Mouse (Mus musculus): ENCODE measurements around the gene Hmg20b.

Hmg20b gene

DNA sequence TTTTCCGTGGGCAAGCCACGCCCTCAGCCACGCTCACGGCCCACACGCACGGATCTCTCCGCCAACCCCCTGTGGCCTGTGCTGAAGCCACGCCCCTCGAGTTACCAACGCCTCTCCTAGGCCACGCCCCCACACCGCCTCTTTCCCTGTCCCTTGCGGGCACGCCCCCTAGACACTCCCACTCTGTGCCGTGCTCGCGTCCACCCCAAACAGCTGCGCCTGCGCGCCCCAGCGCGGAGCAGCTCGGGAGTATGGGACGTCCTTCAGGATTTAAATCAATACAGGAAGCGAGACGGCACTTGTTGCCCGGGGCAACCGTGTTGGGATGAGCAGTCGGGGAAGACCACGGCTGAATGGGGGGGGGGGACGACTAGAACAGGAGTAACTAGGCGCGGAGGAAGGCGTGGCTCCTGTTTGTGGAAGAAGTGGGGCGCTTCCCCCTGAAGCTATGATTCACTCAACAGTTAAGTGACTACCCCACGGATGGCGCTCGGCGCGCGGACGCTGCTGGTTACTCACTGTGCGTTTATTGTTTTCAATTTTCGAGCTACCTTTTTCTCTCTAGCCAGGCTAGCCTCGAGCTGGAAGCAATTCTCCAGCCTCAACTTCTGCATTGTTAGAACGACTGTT is 28.4 kb upstream of the Hmg20b start:
- peak; percentile 100 for DNase-seq (ENCODE audit: low read depth in 2 of 2, low spot score in 2 of 2)

DNA sequence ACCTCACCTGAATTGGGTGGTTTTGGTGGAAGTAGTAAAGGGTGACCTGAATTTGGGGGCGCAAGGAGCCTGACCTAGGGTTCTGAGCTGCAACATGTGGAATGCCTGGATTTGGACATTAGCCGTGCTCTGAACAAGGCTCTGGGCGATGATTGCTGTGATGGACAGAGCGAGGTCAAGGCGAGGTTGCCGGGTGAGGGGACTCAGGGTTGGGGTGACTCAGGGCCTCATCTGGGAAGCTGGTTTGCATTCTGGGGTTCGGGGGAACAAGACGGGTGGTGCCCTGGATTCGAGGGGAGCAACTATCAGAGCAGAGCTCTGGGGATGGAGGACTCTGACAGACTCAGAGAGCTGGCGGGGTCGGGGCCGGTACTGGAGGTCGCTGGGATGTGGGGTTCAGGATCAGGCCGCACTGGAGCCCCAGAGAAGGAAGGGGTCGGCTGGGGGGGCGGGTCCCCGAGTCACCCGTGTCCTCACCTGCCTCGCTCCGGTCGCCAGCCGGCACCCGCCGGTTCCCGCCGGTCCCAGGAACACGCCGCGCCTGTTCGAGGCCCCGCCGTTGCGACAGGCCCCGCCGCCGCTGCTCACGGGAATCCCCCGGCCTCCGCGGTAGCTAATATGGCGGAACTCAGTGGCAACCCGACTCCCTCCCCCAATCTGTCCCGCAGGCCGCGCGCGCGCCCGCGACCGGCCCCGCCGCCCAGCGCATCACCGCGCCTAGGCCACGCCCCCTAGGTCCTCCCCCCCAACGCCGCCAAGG is 27.7 kb upstream of the Hmg20b start, which contains the start of gene Fzr1:
TSS of gene Fzr1 (minus strand) at position 724 of the 760 bp plus-strand sequence.
- DNase-seq (ENCODE audit: low read depth in 2 of 2, low spot score in 2 of 2): no peak

- DNase-seq (ENCODE audit: low read depth in 2 of 2, low spot score in 2 of 2): no peak
Measured at GRCm38 (mm10) chr10:81377362-81377664, 27.0 kb upstream of the Hmg20b start.

DNA sequence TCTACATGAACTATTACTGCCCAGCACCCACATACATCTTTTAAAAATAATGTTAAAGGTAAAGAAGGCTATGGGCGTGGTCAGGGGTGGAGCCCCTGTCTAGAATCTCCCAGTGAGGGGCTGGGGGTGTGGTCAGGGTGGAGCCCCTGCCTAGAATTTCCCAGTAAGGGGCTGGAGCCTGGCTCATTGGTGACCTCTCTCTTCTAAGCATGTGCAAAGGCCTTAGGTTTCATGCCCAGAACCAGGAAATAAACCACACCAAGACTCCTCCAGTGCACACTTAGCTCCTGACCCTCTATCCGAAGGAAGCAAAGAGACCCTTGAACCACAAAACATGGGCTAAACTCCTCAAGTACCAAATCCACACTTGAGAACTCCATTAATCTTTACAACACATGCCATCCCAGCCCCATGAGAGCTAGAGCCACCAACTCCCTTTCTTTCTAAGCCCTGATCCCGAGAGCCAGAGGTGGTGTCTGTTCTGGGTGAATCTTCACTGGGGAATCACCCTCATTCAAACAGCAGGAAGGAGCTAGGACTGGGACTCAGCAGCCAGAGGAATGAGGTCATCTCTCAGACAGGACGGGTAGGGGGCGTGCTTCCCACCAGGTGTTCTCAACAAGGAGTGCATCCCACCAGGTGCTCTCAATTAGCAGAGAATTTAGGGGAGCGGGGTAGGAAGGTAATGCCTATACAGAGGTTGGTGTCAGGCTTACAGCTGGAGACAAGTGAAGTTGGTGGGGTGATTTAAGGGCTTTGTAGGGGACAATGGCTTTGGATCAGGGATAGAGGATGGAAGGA is 26.5 kb upstream of the Hmg20b start:
- no peak for DNase-seq (ENCODE audit: low read depth in 2 of 2, low spot score in 2 of 2)

DNA sequence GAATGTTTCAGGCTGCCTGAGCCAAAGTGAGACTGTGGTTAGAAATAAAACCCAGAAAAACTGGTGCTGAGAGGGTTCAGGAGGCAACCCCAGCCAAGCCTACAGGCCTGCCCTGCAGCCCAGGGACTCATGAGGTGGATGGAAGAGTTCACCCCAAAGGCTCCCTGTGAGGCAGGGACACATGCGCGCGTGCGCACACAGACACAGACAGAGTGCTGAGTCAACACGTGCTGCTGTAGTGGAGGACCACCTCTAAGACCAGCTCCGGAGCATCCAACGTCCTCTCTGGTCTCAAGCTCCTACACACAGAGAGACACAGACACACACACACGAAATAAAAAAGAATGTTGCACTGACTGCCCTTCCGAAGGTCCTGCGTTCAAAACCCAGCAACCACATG is 25.0 kb upstream of the Hmg20b start:
- no peak for DNase-seq (ENCODE audit: low read depth in 2 of 2, low spot score in 2 of 2)

GRCm38 (mm10) chr10:81367207-81367495 is 16.9 kb upstream of the Hmg20b start:
- no peak for DNase-seq (ENCODE audit: low read depth in 2 of 2, low spot score in 2 of 2)

GRCm38 (mm10) chr10:81366477-81367206 is 16.4 kb upstream of the Hmg20b start:
- no peak for DNase-seq (ENCODE audit: low read depth in 2 of 2, low spot score in 2 of 2)

DNA sequence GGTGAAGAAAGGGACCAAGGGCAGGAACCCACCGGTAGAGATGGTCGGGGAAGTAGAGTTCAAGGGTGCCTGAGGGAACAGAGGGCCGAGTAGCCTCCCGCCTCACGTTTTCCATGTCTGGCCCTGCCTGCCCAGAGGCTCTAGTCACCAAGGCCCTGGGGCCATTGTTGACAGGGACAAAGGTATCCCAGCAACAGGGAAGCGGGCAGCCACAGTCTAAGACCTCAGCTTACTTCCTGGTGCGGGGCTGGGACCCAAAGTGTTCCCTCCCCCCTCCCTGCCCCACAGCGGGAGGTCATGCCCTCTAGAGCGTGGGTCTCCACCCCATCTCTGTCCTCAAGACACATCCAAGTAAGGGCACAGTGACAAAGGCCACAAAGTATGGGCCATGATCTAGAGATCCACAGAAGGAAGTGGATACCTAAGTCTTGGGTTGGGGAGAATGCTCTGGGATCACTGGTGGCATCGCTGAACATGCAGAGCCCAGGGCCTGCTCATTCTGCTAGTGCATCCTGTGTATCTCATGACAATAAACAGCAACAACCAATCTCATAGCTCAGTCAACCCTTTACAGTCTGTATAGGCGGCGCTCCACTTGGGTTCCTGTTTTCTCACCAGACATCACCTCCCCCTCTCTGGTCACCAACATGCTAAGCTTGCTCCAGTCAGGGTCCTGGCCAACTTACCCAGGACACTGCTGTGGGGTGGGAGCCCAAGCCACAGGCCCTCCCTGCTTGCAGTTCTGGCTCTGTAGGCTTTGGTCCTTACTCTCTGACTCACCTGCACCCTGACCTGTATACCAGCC is 15.6 kb upstream of the Hmg20b start, which contains the start of gene 4930404N11Rik:
TSS of gene 4930404N11Rik (minus strand) at position 145 of the 805 bp plus-strand sequence.
- DNase-seq (ENCODE audit: low read depth in 2 of 2, low spot score in 2 of 2): no peak

DNA sequence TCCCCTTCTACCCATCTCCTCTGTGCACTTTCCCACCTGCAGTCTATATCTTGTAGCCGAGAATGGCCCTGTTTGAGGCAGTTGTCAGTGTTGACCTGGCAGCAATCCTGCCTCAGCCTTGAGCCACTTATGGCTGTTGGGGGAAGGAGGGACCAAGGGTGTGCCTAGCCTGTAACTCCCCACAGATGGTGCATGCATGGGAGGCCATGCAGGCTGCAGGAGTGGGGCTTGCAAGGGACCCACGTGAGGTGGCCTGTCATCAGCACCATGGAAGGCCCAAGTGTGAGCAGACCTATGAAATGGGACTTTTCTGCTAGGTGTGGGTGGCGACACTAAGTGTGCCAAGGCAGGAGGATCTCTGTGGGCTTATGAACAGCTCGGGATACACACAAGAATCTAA is 14.8 kb upstream of the Hmg20b start:
- no peak for DNase-seq (ENCODE audit: low read depth in 2 of 2, low spot score in 2 of 2)

GRCm38 (mm10) chr10:81364666-81365065 is 14.4 kb upstream of the Hmg20b start:
- DNase-seq (ENCODE audit: low read depth in 2 of 2, low spot score in 2 of 2): no peak

DNA sequence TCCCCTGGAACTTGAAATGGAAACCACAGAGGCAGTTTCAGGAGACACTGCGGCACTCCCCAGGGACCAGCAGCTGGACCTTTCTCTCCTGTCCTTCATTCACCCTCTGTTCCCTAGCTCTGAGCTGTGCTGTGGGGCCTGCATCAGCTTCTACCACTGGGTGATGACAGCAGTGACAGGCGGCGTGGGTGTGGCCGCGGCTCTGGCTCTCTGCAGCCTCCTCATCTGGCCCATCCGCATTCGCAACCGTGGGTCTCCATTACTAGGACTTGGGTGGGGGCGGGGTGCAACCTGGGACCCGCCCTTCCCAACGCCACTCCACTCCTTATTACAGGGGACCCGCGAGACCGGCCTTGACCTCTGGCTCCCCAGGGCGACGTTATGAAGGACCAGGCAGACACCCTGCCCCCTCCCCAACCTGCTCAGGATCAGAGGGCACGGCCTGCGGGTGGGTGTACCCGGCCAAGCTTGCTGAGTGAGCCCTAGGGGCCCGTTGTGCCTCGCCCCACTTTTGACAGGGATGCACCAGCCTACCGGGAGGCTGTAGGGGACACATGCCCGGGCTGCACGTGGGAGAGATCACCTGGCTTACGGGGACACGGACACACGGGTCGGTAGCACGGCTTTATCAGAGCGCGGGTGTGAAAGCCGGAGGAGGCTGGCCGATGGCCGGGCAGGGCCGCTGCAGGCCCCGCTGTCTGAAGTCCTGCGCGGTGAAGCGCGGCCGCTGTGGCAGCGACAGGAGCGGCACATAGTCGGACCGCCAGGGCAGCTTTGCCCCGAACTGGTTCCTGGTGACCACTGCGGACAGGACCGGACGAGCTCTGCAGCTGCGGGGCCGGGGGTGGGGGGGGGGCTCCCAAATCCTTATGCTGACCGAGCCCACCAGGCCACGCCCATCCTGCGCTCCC is 13.4 kb upstream of the Hmg20b start:
- DNase-seq (ENCODE audit: low read depth in 2 of 2, low spot score in 2 of 2): no peak

- no peak for DNase-seq (ENCODE audit: low read depth in 2 of 2, low spot score in 2 of 2)
Measured at GRCm38 (mm10) chr10:81362336-81362949, 12.2 kb upstream of the Hmg20b start.

- DNase-seq (ENCODE audit: low read depth in 2 of 2, low spot score in 2 of 2): no peak
Measured at GRCm38 (mm10) chr10:81360721-81361120, 10.4 kb upstream of the Hmg20b start.

DNA sequence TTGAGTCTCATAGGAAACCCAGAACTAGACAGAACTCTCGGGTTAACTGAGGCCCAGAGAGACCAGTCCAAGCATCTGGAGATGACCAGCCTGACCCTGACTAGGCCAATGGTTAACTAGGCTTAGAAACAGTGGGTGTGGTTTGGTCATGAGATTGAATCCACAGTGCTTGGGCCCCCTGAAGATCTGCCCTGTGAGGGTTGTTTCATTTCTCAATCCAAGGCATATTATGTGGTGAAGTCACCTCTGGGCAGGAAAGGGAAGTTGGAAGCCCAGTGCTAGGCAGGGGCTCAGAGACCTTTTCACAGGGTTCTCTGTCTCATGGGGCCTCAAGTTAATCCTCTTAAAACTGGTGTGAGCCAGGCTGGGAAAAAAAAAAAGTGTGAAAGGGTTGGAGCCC is 8.6 kb upstream of the Hmg20b start:
- DNase-seq (ENCODE audit: low read depth in 2 of 2, low spot score in 2 of 2): no peak

GRCm38 (mm10) chr10:81358209-81358608 is 7.9 kb upstream of the Hmg20b start:
- DNase-seq (ENCODE audit: low read depth in 2 of 2, low spot score in 2 of 2): no peak

DNA sequence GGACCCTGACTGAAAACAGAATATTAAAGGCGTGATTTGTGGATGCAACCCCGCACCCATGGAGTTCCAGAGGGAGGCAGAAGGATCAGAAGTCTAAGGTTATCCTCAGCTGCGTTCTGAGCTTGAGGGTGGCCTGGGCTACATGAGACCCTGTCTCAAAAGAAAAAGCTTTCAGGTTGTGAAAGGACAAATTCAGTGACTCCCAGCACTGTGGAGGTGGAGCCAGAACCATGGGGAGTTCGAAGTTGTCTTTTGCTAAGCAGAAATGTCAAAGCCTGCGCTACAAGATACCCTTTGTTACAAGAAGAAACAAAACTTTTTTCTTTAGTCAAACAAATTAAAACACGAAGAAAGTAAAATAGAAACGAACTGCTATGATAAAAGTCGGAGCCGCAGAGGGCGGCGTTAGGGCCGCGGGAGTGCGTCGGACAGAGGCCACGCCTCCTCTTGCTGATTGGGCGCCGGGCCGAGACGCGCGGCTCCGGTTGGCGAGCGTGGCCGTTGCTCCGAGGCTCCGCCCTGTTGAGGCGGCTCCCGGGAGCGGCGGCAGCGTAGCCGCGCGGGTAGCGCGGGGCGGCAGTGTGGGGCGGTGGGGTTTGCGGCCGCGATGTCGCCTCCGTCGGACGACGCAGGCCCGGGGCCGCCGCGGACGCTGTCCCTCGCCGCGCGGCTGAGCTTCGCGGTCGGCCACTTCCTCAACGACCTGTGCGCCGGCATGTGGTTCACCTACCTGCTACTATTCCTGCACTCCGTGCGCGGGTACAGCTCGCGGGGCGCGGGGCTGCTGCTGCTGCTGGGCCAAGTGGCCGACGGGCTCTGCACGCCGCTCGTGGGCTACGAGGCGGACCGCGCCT is 6.9 kb upstream of the Hmg20b start, which contains the start of gene Mfsd12:
TSS of gene Mfsd12 (plus strand) at position 501 of the 854 bp plus-strand sequence.
- DNase-seq (ENCODE audit: low read depth in 2 of 2, low spot score in 2 of 2): peak; percentile 76 to 77

GRCm38 (mm10) chr10:81356352-81356990 is 6.2 kb upstream of the Hmg20b start:
- no peak for DNase-seq (ENCODE audit: low read depth in 2 of 2, low spot score in 2 of 2)

- no peak for DNase-seq (ENCODE audit: low read depth in 2 of 2, low spot score in 2 of 2)
Measured at GRCm38 (mm10) chr10:81355533-81355932, 5.3 kb upstream of the Hmg20b start.

All from CD8-positive naive resting alpha-beta T cell, adult 2 months (primary cell).